Mouse (Mus musculus): ENCODE results near the gene Zhx3.

Gene Zhx3

GRCm38 (mm10) chr2:160872890-160873382 lies at the start of gene Zhx3:
Gene Zhx3, minus strand, starts transcription at chr2:160872998.
- DNase-seq (ENCODE audit: low spot score), result peak; percentile 91

- no peak for DNase-seq (ENCODE audit: low spot score)
Measured at GRCm38 (mm10) chr2:160921285-160921684, 48.5 kb upstream of the Zhx3 start.

- no peak for DNase-seq (ENCODE audit: low spot score)
Measured at GRCm38 (mm10) chr2:160918930-160919215, 46.1 kb upstream of the Zhx3 start.

GRCm38 (mm10) chr2:160918154-160918929 lies 45.5 kb upstream of the Zhx3 start:
- no peak for DNase-seq (ENCODE audit: low spot score)

GRCm38 (mm10) chr2:160917313-160917712 lies 44.5 kb upstream of the Zhx3 start:
- no peak for DNase-seq (ENCODE audit: low spot score)

- DNase-seq (ENCODE audit: low spot score), result no peak
Measured at GRCm38 (mm10) chr2:160916714-160917113, 43.9 kb upstream of the Zhx3 start.

GRCm38 (mm10) chr2:160915821-160916610 lies 43.2 kb upstream of the Zhx3 start:
- DNase-seq (ENCODE audit: low spot score), result no peak

- no peak for DNase-seq (ENCODE audit: low spot score)
Measured at GRCm38 (mm10) chr2:160914656-160915055, 41.9 kb upstream of the Zhx3 start.

GRCm38 (mm10) chr2:160912231-160912671 lies 39.5 kb upstream of the Zhx3 start, which contains the start of gene Emilin3:
Gene Emilin3, minus strand, starts transcription at chr2:160912328.
- DNase-seq (ENCODE audit: low spot score), result no peak

- DNase-seq (ENCODE audit: low spot score), result no peak
Measured at GRCm38 (mm10) chr2:160911558-160912201, 38.9 kb upstream of the Zhx3 start.

- no peak for DNase-seq (ENCODE audit: low spot score)
Measured at GRCm38 (mm10) chr2:160910633-160911032, 37.8 kb upstream of the Zhx3 start.

GRCm38 (mm10) chr2:160908607-160909006 lies 35.8 kb upstream of the Zhx3 start:
- DNase-seq (ENCODE audit: low spot score), result no peak

GRCm38 (mm10) chr2:160906101-160906500 lies 33.3 kb upstream of the Zhx3 start:
- no peak for DNase-seq (ENCODE audit: low spot score)

- no peak for DNase-seq (ENCODE audit: low spot score)
Measured at GRCm38 (mm10) chr2:160905301-160905700, 32.5 kb upstream of the Zhx3 start.

- no peak for DNase-seq (ENCODE audit: low spot score)
Measured at GRCm38 (mm10) chr2:160901656-160902412, 29.0 kb upstream of the Zhx3 start.

- no peak for DNase-seq (ENCODE audit: low spot score)
Measured at GRCm38 (mm10) chr2:160891697-160892096, 18.9 kb upstream of the Zhx3 start.

- no peak for DNase-seq (ENCODE audit: low spot score)
Measured at GRCm38 (mm10) chr2:160891045-160891444, 18.2 kb upstream of the Zhx3 start.

GRCm38 (mm10) chr2:160887859-160888258 lies 15.1 kb upstream of the Zhx3 start:
- DNase-seq (ENCODE audit: low spot score), result no peak

- peak; percentile 88 for DNase-seq (ENCODE audit: low spot score)
Measured at GRCm38 (mm10) chr2:160887284-160887683, 14.5 kb upstream of the Zhx3 start.

GRCm38 (mm10) chr2:160886221-160886620 lies 13.4 kb upstream of the Zhx3 start:
- DNase-seq (ENCODE audit: low spot score), result no peak

- DNase-seq (ENCODE audit: low spot score), result peak; percentile 28
Measured at GRCm38 (mm10) chr2:160884830-160885229, 12.0 kb upstream of the Zhx3 start.

GRCm38 (mm10) chr2:160883912-160884311 lies 11.1 kb upstream of the Zhx3 start:
- no peak for DNase-seq (ENCODE audit: low spot score)
